Comparison of ENCODE assay signal across 8 mouse cellular contexts in genomic region chr11:121260211-121260906, GRCm38 (mm10). TPM values are rescaled to one million over a fixed set of nuclear protein-coding genes. Genes with fewer than 3 reads are reported as not detected.
A peak's percentile ranks its signal among the peaks of the same experiment; 100 is the strongest.
DNase-seq lines count a peak whose midpoint lies in the region; ATAC-seq and TF ChIP-seq lines count a peak whose summit lies in the region.

No protein-coding gene starts in this region.

- peak overlapping the region; percentile 89 for H3K4me2 ChIP-seq in forebrain, embryonic 14.5 days (ENCODE audit: low read length)
- peak overlapping the region; percentile 96 for H3K4me2 ChIP-seq in hindbrain, embryonic 12.5 days (replicated peaks)
- H3K4me2 ChIP-seq in limb, embryonic 12.5 days: peak overlapping the region; percentile 95

- peak; percentile 4; the same call in 1 of the 2 replicates for ATAC-seq in forebrain, embryonic 14.5 days
- peak; percentile 27 for ATAC-seq in hindbrain, embryonic 12.5 days (ENCODE audit: low FRiP score)
- peak; percentile 5; the same call in 1 of the 2 replicates for ATAC-seq in limb, embryonic 12.5 days (ENCODE audit: insufficient number of reproducible peaks, insufficient read depth, low FRiP score, low TSS enrichment, low read depth)

- no peaks in the 10 kb centered on the region for H3K27me3 ChIP-seq in MEL (ENCODE audit: control insufficient read depth in 1 of 2, insufficient read depth in 2 of 2, low read length in 2 of 2)
- H3K27me3 ChIP-seq in forebrain, embryonic 14.5 days (replicated peaks; ENCODE audit: control insufficient read depth, insufficient read depth, low read length): no peaks in the 10 kb centered on the region
- no peaks in the 10 kb centered on the region for H3K27me3 ChIP-seq in hindbrain, embryonic 12.5 days
- H3K27me3 ChIP-seq in limb, embryonic 12.5 days: no peaks in the 10 kb centered on the region
- H3K27me3 ChIP-seq in midbrain, embryonic 10.5 days (ENCODE audit: low read depth, poor library complexity, severe bottlenecking): no peaks in the 10 kb centered on the region

- H3K4me1 ChIP-seq in MEL (ENCODE audit: control insufficient read depth in 1 of 2, insufficient read depth in 2 of 2, low read length in 2 of 2): peaks cover 5 to 12% of the 10 kb centered on the region in 2 experiments
- H3K4me1 ChIP-seq in forebrain, embryonic 14.5 days (ENCODE audit: control insufficient read depth, insufficient read depth, low read length): peaks cover 7% of the 10 kb centered on the region
- H3K4me1 ChIP-seq in hindbrain, embryonic 12.5 days: peaks cover 27% of the 10 kb centered on the region
- H3K4me1 ChIP-seq in limb, embryonic 12.5 days (replicated peaks): peaks cover 18% of the 10 kb centered on the region
- H3K4me1 ChIP-seq in midbrain, embryonic 10.5 days: peaks cover 32% of the 10 kb centered on the region

- peak overlapping the region; percentile 64 to 95 for H3K4me3 ChIP-seq in MEL (ENCODE audit: control insufficient read depth in 1 of 2, insufficient read depth in 1 of 2, low read depth in 2 of 2, low read length in 2 of 2)
- H3K4me3 ChIP-seq in forebrain, embryonic 14.5 days (ENCODE audit: low read depth, low read length): peak overlapping the region; percentile 100
- peak overlapping the region; percentile 98 for H3K4me3 ChIP-seq in hindbrain, embryonic 12.5 days
- peak overlapping the region; percentile 99 for H3K4me3 ChIP-seq in limb, embryonic 12.5 days (replicated peaks)
- H3K4me3 ChIP-seq in midbrain, embryonic 10.5 days: peak overlapping the region; percentile 99

- no peak for TF ChIP-seq RAD21 in MEL (IDR thresholded peaks at IDR 0.05; ENCODE audit: low read depth, low read length)

- DNase-seq in MEL (ENCODE audit: low read depth, low spot score): peak; percentile 44
- DNase-seq in cerebellum, adult 11-12 months: peak; percentile 67
- no peak for DNase-seq in forebrain, embryonic 14.5 days (ENCODE audit: low spot score)
- peak; percentile 43 for DNase-seq in midbrain, embryonic 10.5 days (ENCODE audit: low spot score)
- peak; percentile 34 to 45 for DNase-seq in spleen, adult 18-20 months
- DNase-seq in B cell, adult 2 months: no peak

- H3K36me3 ChIP-seq in MEL (ENCODE audit: control insufficient read depth in 1 of 2, insufficient read depth in 2 of 2, low read length in 2 of 2): peaks cover 11 to 20% of the 10 kb centered on the region in 2 experiments
- peaks cover 44% of the 10 kb centered on the region for H3K36me3 ChIP-seq in forebrain, embryonic 14.5 days (ENCODE audit: control insufficient read depth, insufficient read depth, low read length)
- peaks cover 49% of the 10 kb centered on the region for H3K36me3 ChIP-seq in hindbrain, embryonic 12.5 days
- H3K36me3 ChIP-seq in limb, embryonic 12.5 days: peaks cover 47% of the 10 kb centered on the region
- peaks cover 56% of the 10 kb centered on the region for H3K36me3 ChIP-seq in midbrain, embryonic 10.5 days

- H3K79me2 ChIP-seq in MEL (ENCODE audit: control insufficient read depth, insufficient read depth, low read length, poor library complexity): peaks cover 47% of the 10 kb centered on the region

- TF ChIP-seq CTCF in MEL (IDR thresholded peaks at IDR 0.05 in 2 of 3, conservative IDR thresholded peaks at IDR 0.05 in 1 of 3; ENCODE audit: control insufficient read depth in 1 of 3, insufficient read depth in 1 of 3, low read depth in 2 of 3, low read length in 3 of 3, poor library complexity in 1 of 3, severe bottlenecking in 1 of 3): 0 out of 6 replicates have a peak, but pooled peaks of 1 of the 3 experiments have one; percentile 2

- under 1% methylated on average over 43 of the region's 60 CpGs for WGBS in forebrain, embryonic 14.5 days
- WGBS in hindbrain, embryonic 12.5 days: under 1% methylated on average over 51 of the region's 60 CpGs
- WGBS in limb, embryonic 12.5 days: under 1% methylated on average over 56 of the region's 60 CpGs
- WGBS in midbrain, embryonic 10.5 days: under 1% methylated on average over 59 of the region's 60 CpGs

- H3K9ac ChIP-seq in MEL (ENCODE audit: control insufficient read depth, low read depth, low read length, poor library complexity, severe bottlenecking): peak overlapping the region; percentile 96
- H3K9ac ChIP-seq in forebrain, embryonic 14.5 days (ENCODE audit: low read length): peak overlapping the region; percentile 97
- peak overlapping the region; percentile 99 for H3K9ac ChIP-seq in hindbrain, embryonic 12.5 days
- H3K9ac ChIP-seq in limb, embryonic 12.5 days (replicated peaks): peak overlapping the region; percentile 96

- no peak for TF ChIP-seq EP300 in MEL (IDR thresholded peaks at IDR 0.05; ENCODE audit: low read depth in 1 of 2, low read length in 2 of 2)

- no peak; a peak in 1 of 4 replicates for TF ChIP-seq POLR2A in MEL (IDR thresholded peaks at IDR 0.05; ENCODE audit: control insufficient read depth in 1 of 2, insufficient read depth in 1 of 2, low read depth in 1 of 2, low read length in 2 of 2, poor library complexity in 1 of 2)

- H3K9me3 ChIP-seq in MEL (replicated peaks; ENCODE audit: insufficient read depth, low read length): no peaks in the 10 kb centered on the region
- H3K9me3 ChIP-seq in forebrain, embryonic 14.5 days (replicated peaks; ENCODE audit: control insufficient read depth, low read length): no peaks in the 10 kb centered on the region
- no peaks in the 10 kb centered on the region for H3K9me3 ChIP-seq in hindbrain, embryonic 12.5 days (replicated peaks)
- H3K9me3 ChIP-seq in limb, embryonic 12.5 days: no peaks in the 10 kb centered on the region
- H3K9me3 ChIP-seq in midbrain, embryonic 10.5 days (replicated peaks): no peaks in the 10 kb centered on the region

- H3K27ac ChIP-seq in MEL (ENCODE audit: control insufficient read depth, low read depth, low read length): peak overlapping the region; percentile 48; the same call in 1 of the 2 replicates
- H3K27ac ChIP-seq in forebrain, embryonic 14.5 days (ENCODE audit: low read depth, low read length): peak overlapping the region; percentile 83
- peak overlapping the region; percentile 77 for H3K27ac ChIP-seq in hindbrain, embryonic 12.5 days
- H3K27ac ChIP-seq in limb, embryonic 12.5 days: peak overlapping the region; percentile 85
- peak overlapping the region; percentile 96 for H3K27ac ChIP-seq in midbrain, embryonic 10.5 days (replicated peaks)

TF ChIP-seq in MEL, 35 proteins besides CTCF, POLR2A, EP300 and RAD21:
- no peak for TF ChIP-seq ELF1 (IDR thresholded peaks at IDR 0.05; ENCODE audit: low read depth, low read length)
- TF ChIP-seq UBTF (IDR thresholded peaks at IDR 0.05; ENCODE audit: borderline replicate concordance, insufficient read depth, low read depth, low read length): 0 out of 2 replicates have a peak, but pooled peaks have one; percentile 79

RNA-seq across cellular contexts. Expression of gene Foxk2, which starts 0.6 kb away (rescaled TPM):
- 59.6 and 64.5 TPM in 2 replicates for total RNA-seq in MEL (2012; rRNA removed)
- 100 to 1,000 TPM in 1 of 2 experiments, 10 to 100 TPM in 1; 68.0 to 317 TPM for polyA plus RNA-seq in MEL (2012; ENCODE audit: insufficient read depth in 1 of 2, insufficient read length in 2 of 2, low read depth in 1 of 2, low replicate concordance in 2 of 2, missing spikeins in 1 of 2)
- 16.4 and 17.8 TPM in 2 replicates for polyA plus RNA-seq in forebrain, embryonic 14.5 days (2014; fragmentation: Nextera tagmentation; extraction: Ambion mirVana)
- 10.7 and 11.1 TPM in 2 replicates for polyA plus RNA-seq in hindbrain, embryonic 12.5 days (2016; fragmentation: Nextera tagmentation; extraction: Ambion mirVana)
- polyA plus RNA-seq in limb, embryonic 12.5 days (2016; fragmentation: Nextera tagmentation; extraction: Ambion mirVana): 11.2 and 12.5 TPM in 2 replicates
- 8.8 TPM in 2 replicates for polyA plus RNA-seq in midbrain, embryonic 10.5 days (2016; fragmentation: Nextera tagmentation; extraction: Ambion mirVana)

RNA-seq across cellular contexts. Expression of gene Narf, which starts 23.3 kb away (rescaled TPM):
- 31.9 and 45.3 TPM in 2 replicates for total RNA-seq in MEL (2012; rRNA removed)
- 10 to 100 TPM in 1 of 2 experiments, not detected in 1; 44.9 TPM for polyA plus RNA-seq in MEL (2012; ENCODE audit: insufficient read depth in 1 of 2, insufficient read length in 2 of 2, low read depth in 1 of 2, low replicate concordance in 2 of 2, missing spikeins in 1 of 2)
- 89.5 and 90.0 TPM in 2 replicates for polyA plus RNA-seq in forebrain, embryonic 14.5 days (2014; fragmentation: Nextera tagmentation; extraction: Ambion mirVana)
- polyA plus RNA-seq in hindbrain, embryonic 12.5 days (2016; fragmentation: Nextera tagmentation; extraction: Ambion mirVana): 86.0 and 87.3 TPM in 2 replicates
- 68.4 and 75.2 TPM in 2 replicates for polyA plus RNA-seq in limb, embryonic 12.5 days (2016; fragmentation: Nextera tagmentation; extraction: Ambion mirVana)
- polyA plus RNA-seq in midbrain, embryonic 10.5 days (2016; fragmentation: Nextera tagmentation; extraction: Ambion mirVana): 59.3 and 71.0 TPM in 2 replicates

RNA-seq across cellular contexts. Expression of gene Cybc1, which starts 31.2 kb away (rescaled TPM):
- total RNA-seq in MEL (2012; rRNA removed): 42.5 and 46.1 TPM in 2 replicates
- polyA plus RNA-seq in MEL (2012; ENCODE audit: insufficient read depth in 1 of 2, insufficient read length in 2 of 2, low read depth in 1 of 2, low replicate concordance in 2 of 2, missing spikeins in 1 of 2): 10 to 100 TPM in 1 of 2 experiments, not detected in 1; 43.6 TPM
- polyA plus RNA-seq in forebrain, embryonic 14.5 days (2014; fragmentation: Nextera tagmentation; extraction: Ambion mirVana): 45.3 and 46.0 TPM in 2 replicates
- polyA plus RNA-seq in hindbrain, embryonic 12.5 days (2016; fragmentation: Nextera tagmentation; extraction: Ambion mirVana): 40.6 and 40.8 TPM in 2 replicates
- polyA plus RNA-seq in limb, embryonic 12.5 days (2016; fragmentation: Nextera tagmentation; extraction: Ambion mirVana): 36.3 and 40.1 TPM in 2 replicates
- polyA plus RNA-seq in midbrain, embryonic 10.5 days (2016; fragmentation: Nextera tagmentation; extraction: Ambion mirVana): 35.2 and 39.0 TPM in 2 replicates

RNA-seq across cellular contexts. Expression of gene Ogfod3, which starts 55.8 kb away (rescaled TPM):
- total RNA-seq in MEL (2012; rRNA removed): 10.1 and 12.7 TPM in 2 replicates
- polyA plus RNA-seq in MEL (2012; ENCODE audit: insufficient read depth in 1 of 2, insufficient read length in 2 of 2, low read depth in 1 of 2, low replicate concordance in 2 of 2, missing spikeins in 1 of 2): 10 to 100 TPM in 1 of 2 experiments, not detected in 1; 12.3 TPM
- polyA plus RNA-seq in forebrain, embryonic 14.5 days (2014; fragmentation: Nextera tagmentation; extraction: Ambion mirVana): 18.6 and 19.5 TPM in 2 replicates
- 17.7 and 19.2 TPM in 2 replicates for polyA plus RNA-seq in hindbrain, embryonic 12.5 days (2016; fragmentation: Nextera tagmentation; extraction: Ambion mirVana)
- 16.3 and 17.5 TPM in 2 replicates for polyA plus RNA-seq in limb, embryonic 12.5 days (2016; fragmentation: Nextera tagmentation; extraction: Ambion mirVana)
- 23.8 and 25.9 TPM in 2 replicates for polyA plus RNA-seq in midbrain, embryonic 10.5 days (2016; fragmentation: Nextera tagmentation; extraction: Ambion mirVana)

RNA-seq across cellular contexts. Expression of gene Hexdc, which starts 56.1 kb away (rescaled TPM):
- total RNA-seq in MEL (2012; rRNA removed): 6.4 and 7.1 TPM in 2 replicates
- polyA plus RNA-seq in MEL (2012; ENCODE audit: insufficient read depth in 1 of 2, insufficient read length in 2 of 2, low read depth in 1 of 2, low replicate concordance in 2 of 2, missing spikeins in 1 of 2): 1 to 10 TPM in 1 of 2 experiments, not detected in 1; 9.0 TPM
- polyA plus RNA-seq in forebrain, embryonic 14.5 days (2014; fragmentation: Nextera tagmentation; extraction: Ambion mirVana): 11.9 and 14.8 TPM in 2 replicates
- 9.6 and 11.7 TPM in 2 replicates for polyA plus RNA-seq in hindbrain, embryonic 12.5 days (2016; fragmentation: Nextera tagmentation; extraction: Ambion mirVana)
- polyA plus RNA-seq in limb, embryonic 12.5 days (2016; fragmentation: Nextera tagmentation; extraction: Ambion mirVana): 9.5 and 10.6 TPM in 2 replicates
- polyA plus RNA-seq in midbrain, embryonic 10.5 days (2016; fragmentation: Nextera tagmentation; extraction: Ambion mirVana): 5.1 and 6.6 TPM in 2 replicates

Comparison
In these comparisons a context has a peak if more than half of its experiments do, and no peak if none do; other contexts are left out.
1. DNase-seq: peak in MEL (single experiment), cerebellum, adult 11-12 months (single experiment), midbrain, embryonic 10.5 days (single experiment) and spleen, adult 18-20 months (2 of 2); none in forebrain, embryonic 14.5 days (single experiment) and B cell, adult 2 months (0 of 2).
2. Peak in every context shown above with its lines, with median percentiles within 50 percentile points of each other: H3K27ac ChIP-seq, H3K4me3 ChIP-seq, H3K9ac ChIP-seq, ATAC-seq and H3K4me2 ChIP-seq.